Mouse (Mus musculus) neural tube, embryonic 14.5 days (tissue): ENCODE measurements around the gene Zkscan17. TPM values are rescaled to one million over a fixed set of nuclear protein-coding genes. Genes with fewer than 3 reads are reported as not detected.
"Not testable (repeated sequence)": the region's sequence is repeated elsewhere in the genome, so short reads cannot be mapped to it uniquely, and the experiment has no call there.

Experiments used
- ATAC-seq: fragments of 200-750 bp; cut with Nextera tagmentation; 2 replicates; pipeline ENCODE4 v1.8.0; 2017; ENCODE audit warnings: low read depth, mild to moderate bottlenecking, moderate TSS enrichment, moderate library complexity
- H3K27ac ChIP-seq: fragments of 300-500 bp; sonication (generic); 2 replicates; pipeline ENCODE4 v1.5.1; 2014; ENCODE audit warnings: low read depth, mild to moderate bottlenecking, control low read depth, low read length, moderate library complexity, mixed read lengths
- H3K27me3 ChIP-seq: fragments of 300-500 bp; sonication (generic); 2 replicates; pipeline ENCODE4 v1.6.1; 2014; ENCODE audit warnings: low read length; ENCODE audit not compliant: control insufficient read depth, insufficient read depth
- H3K36me3 ChIP-seq: fragments of 300-500 bp; sonication (generic); 2 replicates; pipeline ENCODE4 v1.6.1; 2014; ENCODE audit warnings: low read length, mixed read lengths; ENCODE audit not compliant: control insufficient read depth, insufficient read depth
- H3K4me1 ChIP-seq: fragments of 300-500 bp; sonication (generic); 2 replicates; pipeline ENCODE4 v1.6.1; 2014; ENCODE audit warnings: low read length; ENCODE audit not compliant: control insufficient read depth, insufficient read depth
- H3K4me2 ChIP-seq: fragments of 300-500 bp; sonication (generic); 2 replicates; pipeline ENCODE4 v1.6.1; 2014; ENCODE audit warnings: mild to moderate bottlenecking, low read depth, low read length, control low read depth
- H3K4me3 ChIP-seq: fragments of 300-500 bp; sonication (generic); 2 replicates; pipeline ENCODE4 v1.5.1; 2014; ENCODE audit warnings: low read depth, low read length, control low read depth, mixed read lengths
- H3K9ac ChIP-seq: fragments of 300-500 bp; sonication (generic); replicated peaks from 2 replicates; pipeline ENCODE4 v1.6.1; 2014; ENCODE audit warnings: low read depth, mild to moderate bottlenecking, control low read depth, low read length, mixed read lengths
- H3K9me3 ChIP-seq: fragments of 300-500 bp; sonication (generic); 2 replicates; pipeline ENCODE4 v1.6.1; 2016; ENCODE audit warnings: low read length; ENCODE audit not compliant: control insufficient read depth
- WGBS: fragments of 180-500 bp; shearing (Covaris S2); extraction: QIAGEN DNeasy Blood & Tissue Kit; methylation state at CpG from one replicate; pipeline ENCODE4 v1.1.7; 2014; 5-methylcytosine and 5-hydroxymethylcytosine counted together
- polyA plus RNA-seq: library from polyadenylated mRNA; unstranded; fragments of >200 nt; fragmentation: Nextera tagmentation; extraction: Ambion mirVana; gene quantifications from 2 replicates; pipeline ENCODE4 v1.2.1, GENCODE M21; 2014

Gene Zkscan17
- polyA plus RNA-seq = 11.3 and 13.0 TPM in 2 replicates

- Histone ChIP-seq H3K4me2 (no peak within 1 kb of the TSS), H3K27ac (no peak within 1 kb of the TSS), H3K4me1 (no peaks in the 10 kb centered on the region), H3K36me3 (no peaks in the 10 kb centered on the region), H3K9ac (no peak within 1 kb of the TSS), H3K9me3 (no peaks in the 10 kb centered on the region), H3K4me3 (no peak within 1 kb of the TSS), H3K27me3 (no peaks in the 10 kb centered on the region)
- ATAC-seq = no peak
- 50% methylated on average over 8 of the region's 8 CpGs for WGBS
Measured at GRCm38 (mm10) chr11:59526472-59527080, at the start of gene Zkscan17. Zkscan17 (minus strand) TSS chr11:59526751.

- H3K36me3 ChIP-seq, H3K4me2 ChIP-seq, H3K4me1 ChIP-seq, H3K9ac ChIP-seq, H3K27me3 ChIP-seq, ATAC-seq, H3K9me3 ChIP-seq, H3K4me3 ChIP-seq, H3K27ac ChIP-seq: not testable (repeated sequence)
Measured at GRCm38 (mm10) chr11:59576135-59576534, 49.6 kb upstream of the Zkscan17 start, which contains the start of gene Olfr222. Olfr222 (minus strand) TSS chr11:59576235.

GRCm38 (mm10) chr11:59575726-59576125 is 49.2 kb upstream of the Zkscan17 start:
- H3K4me1 ChIP-seq = no peaks in the 10 kb centered on the region
- no peaks in the 10 kb centered on the region for H3K9me3 ChIP-seq
- WGBS = 64% methylated on average over 9 of the region's 9 CpGs
- ATAC-seq = no peak
- no peak overlapping the region for H3K9ac ChIP-seq
- H3K27ac ChIP-seq = no peak overlapping the region
- no peak overlapping the region for H3K4me2 ChIP-seq
- H3K27me3 ChIP-seq = no peaks in the 10 kb centered on the region
- no peaks in the 10 kb centered on the region for H3K36me3 ChIP-seq
- H3K4me3 ChIP-seq = no peak overlapping the region

DNA sequence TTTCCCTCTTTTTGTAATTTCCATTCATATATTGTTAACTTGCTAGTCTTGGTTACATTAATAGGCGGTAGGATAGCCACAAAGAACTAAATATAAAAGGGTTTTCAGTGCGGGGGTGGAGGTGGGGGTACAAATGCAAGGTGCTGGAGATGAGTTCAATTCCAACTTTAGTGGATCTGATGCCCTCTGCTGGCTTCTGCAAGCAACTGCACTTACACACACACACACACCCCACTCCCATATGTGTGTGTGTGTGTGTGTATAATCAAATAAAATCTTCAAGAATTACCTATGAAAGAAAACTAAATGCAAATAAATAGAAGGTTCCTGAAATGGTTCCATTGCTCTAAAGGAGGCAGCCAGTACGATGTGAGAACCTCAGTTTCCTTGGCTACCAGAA is 42.8 kb upstream of the Zkscan17 start:
- H3K36me3 ChIP-seq = no peaks in the 10 kb centered on the region
- H3K9me3 ChIP-seq = no peaks in the 10 kb centered on the region
- H3K27ac ChIP-seq = no peak overlapping the region
- no peak for ATAC-seq
- H3K27me3 ChIP-seq = no peaks in the 10 kb centered on the region
- H3K4me2 ChIP-seq = no peak overlapping the region
- no peak overlapping the region for H3K4me3 ChIP-seq
- no peaks in the 10 kb centered on the region for H3K4me1 ChIP-seq
- 65% methylated on average over 3 of the region's 3 CpGs for WGBS
- no peak overlapping the region for H3K9ac ChIP-seq

DNA sequence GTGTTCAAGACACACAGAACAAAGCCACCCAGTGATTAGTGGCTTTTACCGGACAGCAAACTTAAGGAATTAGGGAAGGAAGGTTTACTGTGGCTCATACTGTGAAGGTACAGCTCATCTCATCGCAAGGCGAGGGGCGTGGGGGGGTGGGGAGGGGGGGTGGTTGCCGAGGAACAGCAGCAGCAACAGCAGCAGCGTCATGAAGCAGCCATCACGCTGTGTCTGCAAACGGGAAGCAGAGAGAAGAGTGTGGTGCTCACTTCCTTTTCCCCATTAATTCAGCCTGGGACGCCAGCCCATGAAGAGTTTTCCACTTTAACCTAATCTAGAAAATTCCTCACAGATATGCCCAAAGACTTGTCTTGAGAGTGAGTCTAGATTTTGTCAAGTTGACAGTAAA is 36.3 kb upstream of the Zkscan17 start:
- WGBS = 75% methylated on average over 9 of the region's 9 CpGs
- Histone ChIP-seq H3K9me3 (no peaks in the 10 kb centered on the region), H3K27me3 (no peaks in the 10 kb centered on the region), H3K4me3 (no peak overlapping the region), H3K4me1 (no peaks in the 10 kb centered on the region), H3K36me3 (no peaks in the 10 kb centered on the region), H3K4me2 (no peak overlapping the region), H3K9ac (no peak overlapping the region), H3K27ac (no peak overlapping the region)
- no peak for ATAC-seq

GRCm38 (mm10) chr11:59562336-59562735 is 35.8 kb upstream of the Zkscan17 start:
- no peak for ATAC-seq
- Histone ChIP-seq H3K27me3 (no peaks in the 10 kb centered on the region), H3K36me3 (no peaks in the 10 kb centered on the region), H3K9ac (no peak overlapping the region), H3K4me3 (no peak overlapping the region), H3K4me1 (no peaks in the 10 kb centered on the region), H3K9me3 (no peaks in the 10 kb centered on the region), H3K4me2 (no peak overlapping the region), H3K27ac (no peak overlapping the region)
- WGBS = 95% methylated on average over 4 of the region's 4 CpGs

- no peak overlapping the region for H3K9ac ChIP-seq
- H3K36me3 ChIP-seq = no peaks in the 10 kb centered on the region
- no peaks in the 10 kb centered on the region for H3K27me3 ChIP-seq
- no peak overlapping the region for H3K4me3 ChIP-seq
- no peaks in the 10 kb centered on the region for H3K9me3 ChIP-seq
- H3K27ac ChIP-seq = no peak overlapping the region
- no peak overlapping the region for H3K4me2 ChIP-seq
- 87% methylated on average over 3 of the region's 3 CpGs for WGBS
- no peaks in the 10 kb centered on the region for H3K4me1 ChIP-seq
- no peak for ATAC-seq
Measured at GRCm38 (mm10) chr11:59560906-59561305, 34.4 kb upstream of the Zkscan17 start.

DNA sequence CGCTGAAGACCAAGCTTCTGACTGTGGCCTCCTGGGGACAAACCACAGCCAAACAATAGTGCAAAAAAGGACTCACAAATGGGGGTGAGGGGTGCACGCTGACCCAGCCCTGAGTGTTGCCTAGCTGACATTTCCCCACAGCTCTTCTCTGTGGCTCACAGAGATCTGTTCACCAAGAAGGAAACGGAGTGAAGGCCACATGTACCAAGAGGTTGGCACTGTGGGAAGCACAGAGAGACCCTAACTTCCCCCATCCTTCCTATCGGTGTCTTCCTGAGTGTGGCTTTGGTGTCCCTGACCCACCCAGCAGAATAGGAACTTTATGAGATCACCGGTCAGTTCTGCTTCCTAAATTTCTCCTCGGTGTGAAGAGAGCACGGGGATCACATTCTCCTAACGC is 28.0 kb upstream of the Zkscan17 start:
- no peak for ATAC-seq
- H3K27me3 ChIP-seq = no peaks in the 10 kb centered on the region
- H3K36me3 ChIP-seq = no peaks in the 10 kb centered on the region
- 85% methylated on average over 8 of the region's 8 CpGs for WGBS
- no peaks in the 10 kb centered on the region for H3K9me3 ChIP-seq
- H3K4me3 ChIP-seq = no peak overlapping the region
- H3K4me2 ChIP-seq = no peak overlapping the region
- H3K27ac ChIP-seq = no peak overlapping the region
- H3K9ac ChIP-seq = no peak overlapping the region
- no peaks in the 10 kb centered on the region for H3K4me1 ChIP-seq

- no peak overlapping the region for H3K27ac ChIP-seq
Measured at GRCm38 (mm10) chr11:59554127-59554526, 27.6 kb upstream of the Zkscan17 start.

More at GRCm38 (mm10) chr11:59554127-59554526, 27.6 kb upstream of the Zkscan17 start:
- H3K4me2 ChIP-seq = no peak overlapping the region
- no peaks in the 10 kb centered on the region for H3K4me1 ChIP-seq
- ATAC-seq = no peak
- H3K27me3 ChIP-seq = no peaks in the 10 kb centered on the region
- H3K9me3 ChIP-seq = no peaks in the 10 kb centered on the region
- no peak overlapping the region for H3K9ac ChIP-seq
- WGBS = 95% methylated on average over 11 of the region's 11 CpGs
- H3K36me3 ChIP-seq = no peaks in the 10 kb centered on the region
- H3K4me3 ChIP-seq = no peak overlapping the region
